Mouse (Mus musculus): ENCODE results near the gene Mob3c. TPM values are rescaled to one million over a fixed set of nuclear protein-coding genes. Genes with fewer than 3 reads are reported as not detected.

Gene Mob3c
- total RNA-seq, 2 experiments from 2014 or later: 4.0 to 4.4 TPM

GRCm38 (mm10) chr4:115856282-115856681 lies 28.4 kb downstream of the Mob3c start:
- Histone ChIP-seq H3K4me3 (no peak overlapping the region), H3K27ac (no peak overlapping the region)
- DNase-seq (ENCODE audit: extremely low spot score in 1 of 2, low spot score in 2 of 2): no peak
- TF ChIP-seq CTCF (IDR thresholded peaks at IDR 0.05): no peak
- intact Hi-C loops (cut with DNase I): no loop called here

GRCm38 (mm10) chr4:115857293-115857883 lies 29.5 kb downstream of the Mob3c start:
- intact Hi-C loops (cut with DNase I): no loop called here
- Histone ChIP-seq H3K27ac (no peak overlapping the region), H3K4me3 (no peak overlapping the region)
- no peak for DNase-seq (ENCODE audit: extremely low spot score in 1 of 2, low spot score in 2 of 2)
- TF ChIP-seq CTCF (IDR thresholded peaks at IDR 0.05): no peak

GRCm38 (mm10) chr4:115863352-115863751 lies 35.5 kb downstream of the Mob3c start:
- intact Hi-C loops (cut with DNase I): no loop called here
- no peak for DNase-seq (ENCODE audit: extremely low spot score in 1 of 2, low spot score in 2 of 2)
- no peak for TF ChIP-seq CTCF (IDR thresholded peaks at IDR 0.05)
- Histone ChIP-seq H3K4me3 (no peak overlapping the region), H3K27ac (no peak overlapping the region)

GRCm38 (mm10) chr4:115863880-115864279 lies 36.0 kb downstream of the Mob3c start:
- no peak for TF ChIP-seq CTCF (IDR thresholded peaks at IDR 0.05)

GRCm38 (mm10) chr4:115869512-115870210 lies 41.8 kb downstream of the Mob3c start:
- no peak for TF ChIP-seq CTCF (IDR thresholded peaks at IDR 0.05)
- H3K27ac ChIP-seq: no peak overlapping the region

More at GRCm38 (mm10) chr4:115863880-115864279, 36.0 kb downstream of the Mob3c start:
- intact Hi-C loops (cut with DNase I): no loop called here
- no peak for DNase-seq (ENCODE audit: extremely low spot score in 1 of 2, low spot score in 2 of 2)
- H3K27ac ChIP-seq: no peak overlapping the region
- no peak overlapping the region for H3K4me3 ChIP-seq

GRCm38 (mm10) chr4:115873231-115873630 lies 45.3 kb downstream of the Mob3c start:
- Histone ChIP-seq H3K4me3 (no peak overlapping the region), H3K27ac (no peak overlapping the region)
- no peak for TF ChIP-seq CTCF (IDR thresholded peaks at IDR 0.05)
- no peak for DNase-seq (ENCODE audit: extremely low spot score in 1 of 2, low spot score in 2 of 2)
- intact Hi-C loops (cut with DNase I): no loop called here

More at GRCm38 (mm10) chr4:115869512-115870210, 41.8 kb downstream of the Mob3c start:
- intact Hi-C loops (cut with DNase I): no loop called here
- no peak for DNase-seq (ENCODE audit: extremely low spot score in 1 of 2, low spot score in 2 of 2)
- no peak overlapping the region for H3K4me3 ChIP-seq

GRCm38 (mm10) chr4:115878216-115878678 lies 50.4 kb downstream of the Mob3c start:
- intact Hi-C loops (cut with DNase I): no loop called here
- no peak overlapping the region for H3K4me3 ChIP-seq
- no peak for DNase-seq (ENCODE audit: extremely low spot score in 1 of 2, low spot score in 2 of 2)
- H3K27ac ChIP-seq: no peak overlapping the region
- no peak for TF ChIP-seq CTCF (IDR thresholded peaks at IDR 0.05)

GRCm38 (mm10) chr4:115878828-115879227 lies 50.9 kb downstream of the Mob3c start:
- no peak overlapping the region for H3K4me3 ChIP-seq
- no peak for DNase-seq (ENCODE audit: extremely low spot score in 1 of 2, low spot score in 2 of 2)
- intact Hi-C loops (cut with DNase I): no loop called here
- H3K27ac ChIP-seq: no peak overlapping the region
- no peak for TF ChIP-seq CTCF (IDR thresholded peaks at IDR 0.05)

- peak in 1 of 2 experiments; percentile 55 for DNase-seq (ENCODE audit: extremely low spot score in 1 of 2, low spot score in 2 of 2)
- no peak for TF ChIP-seq CTCF (IDR thresholded peaks at IDR 0.05)
- intact Hi-C loops (cut with DNase I): no loop called here
- Histone ChIP-seq H3K27ac (no peak overlapping the region), H3K4me3 (no peak overlapping the region)
Measured at GRCm38 (mm10) chr4:115881183-115881582, 53.3 kb downstream of the Mob3c start.

GRCm38 (mm10) chr4:115882195-115882594 lies 54.3 kb downstream of the Mob3c start:
- no peak for DNase-seq (ENCODE audit: extremely low spot score in 1 of 2, low spot score in 2 of 2)
- no peak for TF ChIP-seq CTCF (IDR thresholded peaks at IDR 0.05)
- no peak overlapping the region for H3K4me3 ChIP-seq
- intact Hi-C loops (cut with DNase I): no loop called here
- no peak overlapping the region for H3K27ac ChIP-seq

- H3K27ac ChIP-seq: no peak within 1 kb of the TSS
- intact Hi-C loops (cut with DNase I): no loop called here
- TF ChIP-seq CTCF (IDR thresholded peaks at IDR 0.05): no peak
- H3K4me3 ChIP-seq: no peak within 1 kb of the TSS
- DNase-seq (ENCODE audit: extremely low spot score in 1 of 2, low spot score in 2 of 2): no peak
Measured at GRCm38 (mm10) chr4:115884022-115884421, 56.1 kb downstream of the Mob3c start, which contains the start of gene Kncn. Gene Kncn (plus strand): TSS chr4:115884400.

Other genes with a start within 250 kb of the Mob3c start
- not detected for gene Cyp4a32, start 227.1 kb upstream of the Mob3c start, total RNA-seq (2021)
- 1 to 10 TPM; 1.7 to 2.4 TPM for gene Cyp4b1, start 180.4 kb upstream of the Mob3c start, total RNA-seq (2021)
- 10 to 100 TPM; 50.7 to 52.5 TPM for gene Efcab14, start 90.3 kb upstream of the Mob3c start, total RNA-seq (2021)
- under 1 TPM in 1 of 2 experiments, not detected in 1; 0.75 TPM for gene Tex38, start 47.1 kb upstream of the Mob3c start, total RNA-seq (2021)
- gene Atpaf1, start 43.3 kb upstream of the Mob3c start, total RNA-seq (2021): 10 to 100 TPM; 74.6 to 74.8 TPM
- gene Mknk1, start 11.1 kb downstream of the Mob3c start, total RNA-seq (2021): 10 to 100 TPM; 37.6 to 38.7 TPM
- gene Kncn, start 56.3 kb downstream of the Mob3c start, total RNA-seq (2021): under 1 TPM; 0.45 to 0.70 TPM
- 1 to 10 TPM in 1 of 2 experiments, under 1 TPM in 1; 0.77 to 1.1 TPM for gene 6430628N08Rik, start 62.6 kb downstream of the Mob3c start, total RNA-seq (2021)
- not detected for gene Dmbx1, start 111.8 kb downstream of the Mob3c start, total RNA-seq (2021)
- 100 to 1,000 TPM; 100 to 103 TPM for gene Faah, start 189.8 kb downstream of the Mob3c start, total RNA-seq (2021)
- gene Nsun4, start 225.8 kb downstream of the Mob3c start, total RNA-seq (2021): 10 to 100 TPM; 10.9 to 12.8 TPM
- gene Uqcrh, start 247.0 kb downstream of the Mob3c start, total RNA-seq (2021): 100 to 1,000 TPM; 414 to 441 TPM
- 10 to 100 TPM; 45.2 to 49.9 TPM for gene Lrrc41, start 247.2 kb downstream of the Mob3c start, total RNA-seq (2021)

All from left cerebral cortex, adult 2 months (tissue).